Mouse (Mus musculus): ENCODE results near the gene Cyp2d11. TPM values are rescaled to one million over a fixed set of nuclear protein-coding genes. Genes with fewer than 3 reads are reported as not detected.
"Not testable (repeated sequence)": the region's sequence is repeated elsewhere in the genome, so short reads cannot be mapped to it uniquely, and the experiment has no call there.

Cyp2d11 gene
- polyA plus RNA-seq, 1 experiment, result not detected

DNA sequence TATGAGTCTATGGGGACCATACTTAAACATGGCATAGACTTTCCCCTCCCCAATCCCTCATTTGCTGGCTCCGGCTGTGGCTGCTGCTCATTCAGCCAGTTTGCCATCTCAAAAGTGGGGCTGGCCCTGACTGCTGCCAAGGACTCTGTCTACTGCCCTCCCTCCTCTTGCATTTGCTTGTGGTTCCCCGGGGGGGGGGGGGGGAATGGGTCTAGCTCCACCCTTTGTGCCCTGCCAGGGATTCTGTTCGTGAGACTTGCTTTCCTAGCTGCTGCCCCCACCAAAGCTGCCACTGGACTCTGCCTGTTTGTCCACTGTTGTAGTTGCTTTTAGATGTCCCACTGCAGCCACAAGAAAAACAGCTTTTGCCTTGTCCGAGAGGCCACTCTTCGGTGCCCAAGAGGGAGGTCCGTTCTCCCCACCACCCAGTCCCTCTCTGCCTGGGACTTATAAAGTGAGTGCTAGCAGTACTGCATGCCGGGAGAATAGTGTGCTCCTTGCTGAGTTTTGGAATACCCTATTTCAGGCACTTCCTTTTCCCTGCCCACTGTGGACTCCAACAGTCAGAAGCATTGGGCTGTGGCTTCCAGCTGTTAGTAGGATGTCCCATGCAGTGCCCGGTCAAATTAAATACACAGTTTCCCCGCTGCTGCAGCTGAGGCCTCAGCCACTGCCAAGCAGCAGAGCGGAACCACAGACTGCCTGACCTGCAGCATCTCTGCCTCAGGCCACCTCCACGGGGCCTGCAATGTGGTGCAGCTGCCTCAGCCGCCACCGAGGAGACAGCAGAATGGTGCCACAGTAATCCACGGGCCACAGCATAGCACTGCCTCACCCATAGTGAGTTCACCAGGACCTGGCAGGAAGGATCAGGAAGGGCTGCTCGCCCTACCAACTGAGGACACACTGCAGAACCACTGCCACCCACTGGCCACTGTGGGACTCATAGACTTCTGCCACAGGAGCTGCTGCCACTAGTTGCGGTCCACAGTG is 23.3 kb upstream of the Cyp2d11 start:
- H3K4me3 ChIP-seq (ENCODE audit: insufficient read depth, low read depth, low read length), result no peak overlapping the region
- 18% methylated on average over 16 of the region's 16 CpGs for WGBS
- peak overlapping the region; percentile 17 for H3K27ac ChIP-seq (ENCODE audit: insufficient read depth, low read depth, low read length)
- TF ChIP-seq CTCF (IDR thresholded peaks at IDR 0.05; ENCODE audit: insufficient read depth, low read depth, low read length), result peak; percentile 41; the same call in 1 of the 2 replicates
- TF ChIP-seq POLR2A (IDR thresholded peaks at IDR 0.05; ENCODE audit: insufficient read depth, low read depth, low read length), result 0 out of 2 replicates have a peak, but pooled peaks have one; percentile 17
- peaks cover 3% of the 10 kb centered on the region for H3K4me1 ChIP-seq (ENCODE audit: control insufficient read depth, insufficient read depth, low read length)

DNA sequence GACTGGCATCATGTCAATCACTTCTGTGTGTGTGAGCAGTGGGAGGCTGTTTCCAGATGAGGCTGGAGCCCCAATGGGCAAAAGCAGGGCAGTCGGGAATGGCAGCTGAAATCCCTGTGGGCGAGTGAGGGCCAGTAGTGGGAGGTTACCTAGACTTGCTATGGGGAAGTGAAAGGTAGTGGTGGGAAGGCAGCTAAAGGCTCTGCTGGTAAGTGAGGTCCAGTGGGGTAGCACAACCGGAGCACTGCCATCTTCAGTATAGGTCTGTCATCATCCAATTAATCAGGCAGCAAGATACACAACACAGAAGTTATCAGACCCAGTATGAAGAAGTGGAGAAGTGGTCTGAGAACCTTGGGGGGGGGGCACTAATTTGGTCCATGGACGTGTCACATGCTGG is 13.7 kb upstream of the Cyp2d11 start:
- Histone ChIP-seq H3K27ac (ENCODE audit: insufficient read depth, low read depth, low read length) (no peak overlapping the region), H3K4me1 (ENCODE audit: control insufficient read depth, insufficient read depth, low read length) (no peaks in the 10 kb centered on the region), H3K4me3 (ENCODE audit: insufficient read depth, low read depth, low read length) (no peak overlapping the region)
- TF ChIP-seq POLR2A (IDR thresholded peaks at IDR 0.05; ENCODE audit: insufficient read depth, low read depth, low read length) (no peak), CTCF (IDR thresholded peaks at IDR 0.05; ENCODE audit: insufficient read depth, low read depth, low read length) (no peak)
- WGBS, result 74% methylated on average over 4 of the region's 4 CpGs

DNA sequence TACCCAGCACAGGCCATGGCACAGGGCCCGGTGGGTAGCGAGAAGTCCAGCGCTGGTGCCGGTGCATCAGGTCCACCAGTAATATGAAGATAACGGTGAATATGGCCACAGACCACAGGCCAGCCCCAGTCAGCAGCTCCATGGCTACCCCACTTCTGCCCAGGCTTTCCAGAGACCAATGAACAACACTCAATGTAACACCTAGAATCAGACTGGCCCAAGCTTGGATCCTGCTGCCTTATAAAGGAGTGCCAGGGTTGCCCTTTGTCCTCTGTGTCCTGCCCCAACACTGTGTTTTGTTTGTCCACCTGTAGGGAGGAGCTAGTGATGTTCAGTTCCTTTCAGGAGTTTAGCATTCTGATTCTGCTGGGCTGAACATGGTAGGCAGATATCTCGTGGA is 13.2 kb upstream of the Cyp2d11 start, which contains the start of gene Cyp2d10:
Gene Cyp2d10 (minus strand): TSS at position 215 of the 400 bp plus-strand sequence.
- H3K4me1 ChIP-seq (ENCODE audit: control insufficient read depth, insufficient read depth, low read length), result no peaks in the 10 kb centered on the region
- no peak within 1 kb of the TSS for H3K4me3 ChIP-seq (ENCODE audit: insufficient read depth, low read depth, low read length)
- TF ChIP-seq POLR2A (IDR thresholded peaks at IDR 0.05; ENCODE audit: insufficient read depth, low read depth, low read length) (no peak), CTCF (IDR thresholded peaks at IDR 0.05; ENCODE audit: insufficient read depth, low read depth, low read length) (no peak)
- 98% methylated on average over 6 of the region's 6 CpGs for WGBS
- H3K27ac ChIP-seq (ENCODE audit: insufficient read depth, low read depth, low read length), result no peak within 1 kb of the TSS

DNA sequence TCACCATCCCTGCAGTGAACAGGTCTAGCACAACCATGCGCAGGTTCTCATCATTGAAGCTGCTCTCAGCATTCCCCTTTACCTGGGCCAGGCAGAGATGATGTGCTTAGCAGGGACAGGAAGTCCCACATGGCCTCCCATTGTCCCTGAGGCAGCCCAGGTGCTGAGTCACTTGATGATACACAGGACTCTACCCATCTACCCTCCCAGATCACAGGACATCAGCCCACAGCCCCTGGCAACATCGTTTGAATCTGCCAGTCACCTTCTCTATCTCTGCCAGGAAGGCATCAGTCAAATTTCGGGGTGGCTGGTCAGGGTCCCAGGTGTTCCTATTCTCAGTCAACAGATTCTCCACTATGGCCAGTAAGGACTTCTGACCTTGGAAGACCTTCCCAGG is 10.3 kb upstream of the Cyp2d11 start:
- 92% methylated on average over 3 of the region's 3 CpGs for WGBS
- no peak overlapping the region for H3K4me3 ChIP-seq (ENCODE audit: insufficient read depth, low read depth, low read length)
- no peak overlapping the region for H3K27ac ChIP-seq (ENCODE audit: insufficient read depth, low read depth, low read length)
- H3K4me1 ChIP-seq (ENCODE audit: control insufficient read depth, insufficient read depth, low read length), result no peaks in the 10 kb centered on the region
- TF ChIP-seq POLR2A (IDR thresholded peaks at IDR 0.05; ENCODE audit: insufficient read depth, low read depth, low read length), result no peak
- no peak for TF ChIP-seq CTCF (IDR thresholded peaks at IDR 0.05; ENCODE audit: insufficient read depth, low read depth, low read length)

DNA sequence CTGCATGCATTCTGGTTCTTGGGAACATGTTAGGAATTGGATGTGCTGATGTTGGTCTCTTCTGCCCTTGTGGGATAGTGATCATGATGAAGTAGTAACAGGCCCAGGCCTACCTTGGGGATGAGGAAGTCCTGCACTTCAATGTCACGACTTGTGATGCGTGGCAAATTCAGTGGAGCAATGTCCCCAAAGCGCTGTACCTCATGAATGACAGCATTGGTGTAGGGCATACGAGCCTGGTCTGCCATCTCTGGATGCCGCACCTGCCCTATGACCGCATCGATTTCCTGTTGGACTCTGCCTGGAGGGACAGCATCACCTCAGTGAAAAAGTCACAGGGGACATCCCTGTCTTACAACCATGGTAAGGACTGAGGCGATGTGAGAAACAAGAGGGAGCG is 9.8 kb upstream of the Cyp2d11 start:
- TF ChIP-seq POLR2A (IDR thresholded peaks at IDR 0.05; ENCODE audit: insufficient read depth, low read depth, low read length) (no peak), CTCF (IDR thresholded peaks at IDR 0.05; ENCODE audit: insufficient read depth, low read depth, low read length) (no peak)
- Histone ChIP-seq H3K27ac (ENCODE audit: insufficient read depth, low read depth, low read length) (no peak overlapping the region), H3K4me1 (ENCODE audit: control insufficient read depth, insufficient read depth, low read length) (no peaks in the 10 kb centered on the region), H3K4me3 (ENCODE audit: insufficient read depth, low read depth, low read length) (no peak overlapping the region)
- WGBS, result 96% methylated on average over 9 of the region's 9 CpGs

DNA sequence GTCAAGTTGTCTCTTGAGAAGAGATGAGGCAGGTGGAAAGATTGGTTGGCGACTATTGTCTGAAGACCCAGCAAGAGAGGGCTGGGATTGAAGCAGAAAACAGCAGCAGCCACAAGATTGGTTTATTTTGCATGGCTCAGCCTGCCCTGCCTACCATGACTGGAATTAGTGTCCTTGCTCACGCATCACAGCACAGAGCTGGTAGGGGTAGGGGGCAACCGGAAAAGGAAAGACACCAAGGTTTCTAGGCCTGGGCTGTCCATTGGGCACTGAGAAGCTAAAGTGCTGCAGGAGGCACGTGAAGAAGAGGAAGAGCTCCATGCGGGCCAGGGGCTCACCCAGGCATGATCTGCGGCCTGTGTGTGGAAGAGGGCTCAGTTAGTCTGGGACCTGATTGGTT is 8.9 kb upstream of the Cyp2d11 start:
- no peak overlapping the region for H3K27ac ChIP-seq (ENCODE audit: insufficient read depth, low read depth, low read length)
- no peak overlapping the region for H3K4me3 ChIP-seq (ENCODE audit: insufficient read depth, low read depth, low read length)
- 91% methylated on average over 6 of the region's 6 CpGs for WGBS
- TF ChIP-seq CTCF (IDR thresholded peaks at IDR 0.05; ENCODE audit: insufficient read depth, low read depth, low read length) (no peak), POLR2A (IDR thresholded peaks at IDR 0.05; ENCODE audit: insufficient read depth, low read depth, low read length) (no peak)
- H3K4me1 ChIP-seq (ENCODE audit: control insufficient read depth, insufficient read depth, low read length), result no peaks in the 10 kb centered on the region

DNA sequence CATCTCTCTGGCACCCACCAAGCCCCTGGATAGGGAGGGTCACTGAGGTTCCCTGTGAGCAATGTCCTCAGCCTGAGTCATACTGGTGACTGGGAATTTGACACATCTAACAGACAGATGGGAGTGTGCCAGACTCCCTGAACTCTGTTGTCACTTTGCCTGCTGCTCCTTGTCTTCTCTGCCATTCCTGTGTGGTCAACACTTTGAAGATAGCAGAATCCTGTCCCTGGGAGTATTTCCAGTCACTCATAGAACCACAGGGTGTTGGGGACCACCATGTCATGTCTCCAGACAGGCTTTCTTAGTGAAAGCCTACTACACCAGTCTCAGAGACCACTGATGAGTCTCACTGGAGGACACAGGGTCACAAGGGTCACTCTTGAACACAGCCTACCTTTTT is 8.3 kb upstream of the Cyp2d11 start:
- no peak for TF ChIP-seq POLR2A (IDR thresholded peaks at IDR 0.05; ENCODE audit: insufficient read depth, low read depth, low read length)
- no peak overlapping the region for H3K27ac ChIP-seq (ENCODE audit: insufficient read depth, low read depth, low read length)

DNA sequence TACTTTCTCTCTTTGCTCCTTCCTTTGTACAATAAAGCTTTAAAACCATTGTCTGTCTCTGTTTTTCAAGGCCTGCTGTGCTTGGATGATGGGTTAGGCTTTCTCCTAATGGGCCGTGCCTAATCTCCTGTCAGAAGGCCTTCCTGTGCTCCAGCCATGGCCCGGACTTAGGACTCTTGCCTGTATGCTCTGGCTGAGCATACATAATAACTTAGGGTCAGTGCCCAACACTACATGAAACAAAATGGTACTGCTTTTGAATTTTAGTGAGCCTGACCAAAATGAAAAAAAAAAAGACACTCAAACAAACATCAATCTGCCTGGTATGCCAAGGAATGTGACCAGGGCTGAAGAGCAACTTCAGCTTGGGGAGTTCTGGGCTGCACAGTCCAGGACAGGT is 7.7 kb upstream of the Cyp2d11 start:
- H3K4me1 ChIP-seq (ENCODE audit: control insufficient read depth, insufficient read depth, low read length), result no peaks in the 10 kb centered on the region
- H3K27ac ChIP-seq (ENCODE audit: insufficient read depth, low read depth, low read length), result no peak overlapping the region
- WGBS, result 45% methylated on average over 2 of the region's 2 CpGs
- TF ChIP-seq CTCF (IDR thresholded peaks at IDR 0.05; ENCODE audit: insufficient read depth, low read depth, low read length) (no peak), POLR2A (IDR thresholded peaks at IDR 0.05; ENCODE audit: insufficient read depth, low read depth, low read length) (no peak)
- no peak overlapping the region for H3K4me3 ChIP-seq (ENCODE audit: insufficient read depth, low read depth, low read length)

More for the DNA sequence above, 8.3 kb upstream of the Cyp2d11 start:
- Histone ChIP-seq H3K4me3 (ENCODE audit: insufficient read depth, low read depth, low read length) (no peak overlapping the region), H3K4me1 (ENCODE audit: control insufficient read depth, insufficient read depth, low read length) (no peaks in the 10 kb centered on the region)

DNA sequence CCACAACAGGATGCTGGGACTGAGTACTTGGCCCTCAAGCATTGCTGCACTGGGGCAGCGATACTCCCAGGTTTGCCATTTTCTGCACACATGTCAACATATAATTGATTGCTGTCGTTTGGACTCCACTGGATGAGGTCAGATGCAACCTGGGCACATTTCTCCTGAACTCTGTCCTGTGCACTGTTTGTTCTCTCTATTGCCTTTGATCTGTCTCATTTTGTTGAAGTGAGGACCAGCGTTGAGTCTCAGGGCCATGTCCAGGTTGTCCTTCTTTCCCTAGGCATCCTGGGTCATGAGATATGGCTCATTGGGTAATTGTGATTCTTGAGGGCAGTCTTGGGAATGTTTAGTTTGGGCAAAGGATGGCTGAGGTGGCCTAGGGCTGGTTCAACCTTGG is 2.1 kb upstream of the Cyp2d11 start:
- WGBS, result 93% methylated on average over 3 of the region's 3 CpGs
- H3K27ac ChIP-seq (ENCODE audit: insufficient read depth, low read depth, low read length); H3K4me3 ChIP-seq (ENCODE audit: insufficient read depth, low read depth, low read length); H3K4me1 ChIP-seq (ENCODE audit: control insufficient read depth, insufficient read depth, low read length): not testable (repeated sequence)

DNA sequence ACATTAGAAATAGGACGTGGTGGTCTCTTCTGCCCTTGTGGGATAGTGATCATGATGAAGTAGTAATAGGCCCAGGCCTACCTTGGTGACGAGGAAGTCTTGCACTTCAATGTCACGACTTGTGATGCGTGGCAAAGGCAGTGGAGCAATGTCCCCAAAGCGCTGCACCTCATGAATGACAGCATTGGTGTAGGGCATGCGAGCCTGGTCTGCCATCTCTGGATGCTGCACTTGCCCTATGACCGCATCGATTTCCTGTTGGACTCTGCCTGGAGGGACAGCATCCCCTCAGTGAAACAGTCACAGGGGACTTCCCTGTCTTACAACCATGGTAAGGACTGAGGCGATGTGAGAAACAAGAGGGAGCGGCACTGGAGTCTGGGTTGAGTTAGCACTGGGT is 3.9 kb downstream of the Cyp2d11 start:
- H3K27ac ChIP-seq (ENCODE audit: insufficient read depth, low read depth, low read length); H3K4me1 ChIP-seq (ENCODE audit: control insufficient read depth, insufficient read depth, low read length); H3K4me3 ChIP-seq (ENCODE audit: insufficient read depth, low read depth, low read length): not testable (repeated sequence)
- WGBS, result 95% methylated on average over 10 of the region's 10 CpGs

Data from olfactory bulb, adult 2 months (tissue).